Mouse (Mus musculus) left cerebral cortex, postnatal 10 days (tissue): ENCODE measurements around the gene Antxr2. TPM values are rescaled to one million over a fixed set of nuclear protein-coding genes. Genes with fewer than 3 reads are reported as not detected.

Source experiments
- DNase-seq, 2 experiments: peaks; one replicate each; pipeline ENCODE4 v3.0.0; 2021 to 2022; ENCODE audit warnings: low spot score in 2 of 2, mixed read lengths in 1 of 2; ENCODE audit errors: extremely low spot score in 1 of 2
- intact Hi-C: fragments of 180-260 bp; cut with DNase I; formaldehyde crosslinking; loops from one replicate; pipeline ENCODE4 v1.15.1; 2025
- total RNA-seq, 2 experiments: library from RNA; stranded (reverse); gene quantifications; 2 replicates each; pipeline ENCODE4 v1.2.3; 2021

Antxr2 gene
- total RNA-seq, 2 experiments from 2014 or later = 2.7 to 3.2 TPM

DNA sequence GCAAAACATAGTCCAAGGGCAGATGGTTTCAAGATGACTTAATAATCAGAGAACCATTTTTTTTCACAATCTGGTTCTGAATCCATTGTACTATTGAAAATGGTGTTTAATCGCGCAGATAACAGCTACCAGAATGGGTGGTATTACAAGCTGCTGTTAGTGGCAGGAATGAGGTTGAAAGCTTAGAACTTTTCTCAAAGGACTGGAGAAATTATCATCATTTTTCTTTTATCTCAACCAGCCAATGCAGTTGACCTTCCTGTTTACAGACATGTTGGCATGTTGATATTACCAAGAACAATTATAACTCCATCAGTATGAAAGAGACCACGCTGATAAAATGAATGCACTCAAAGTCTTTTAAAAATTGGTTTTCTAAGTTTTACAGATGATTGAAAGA lies 163.9 kb downstream of the Antxr2 start:
- no peak for DNase-seq
- intact Hi-C loops = no loop called here

DNA sequence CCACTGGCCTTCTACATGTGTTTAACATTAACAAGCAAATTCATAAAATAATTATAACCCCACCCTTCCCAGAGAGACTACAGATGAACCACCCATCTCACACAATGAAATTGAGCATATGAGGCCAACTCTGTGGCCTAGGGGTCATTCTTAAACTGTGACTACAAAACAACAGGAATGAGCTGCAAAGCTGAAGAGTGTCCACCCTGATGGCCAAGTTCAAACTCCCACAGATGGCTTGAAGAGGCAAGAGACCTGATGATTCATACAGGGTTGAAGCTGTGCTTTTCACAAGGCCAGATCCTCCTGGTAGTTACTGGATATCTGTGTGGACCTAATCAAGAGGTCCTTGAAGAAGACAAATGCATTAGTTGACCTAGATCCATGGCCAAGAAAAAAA lies 173.7 kb downstream of the Antxr2 start:
- no peak for DNase-seq
- intact Hi-C loops = no loop called here

- peak in 1 of 2 experiments; percentile 23 for DNase-seq
- intact Hi-C loops = no loop called here
These were observed 178.7 kb downstream of the Antxr2 start for GRCm38 (mm10) chr5:97851981-97852748.

DNA sequence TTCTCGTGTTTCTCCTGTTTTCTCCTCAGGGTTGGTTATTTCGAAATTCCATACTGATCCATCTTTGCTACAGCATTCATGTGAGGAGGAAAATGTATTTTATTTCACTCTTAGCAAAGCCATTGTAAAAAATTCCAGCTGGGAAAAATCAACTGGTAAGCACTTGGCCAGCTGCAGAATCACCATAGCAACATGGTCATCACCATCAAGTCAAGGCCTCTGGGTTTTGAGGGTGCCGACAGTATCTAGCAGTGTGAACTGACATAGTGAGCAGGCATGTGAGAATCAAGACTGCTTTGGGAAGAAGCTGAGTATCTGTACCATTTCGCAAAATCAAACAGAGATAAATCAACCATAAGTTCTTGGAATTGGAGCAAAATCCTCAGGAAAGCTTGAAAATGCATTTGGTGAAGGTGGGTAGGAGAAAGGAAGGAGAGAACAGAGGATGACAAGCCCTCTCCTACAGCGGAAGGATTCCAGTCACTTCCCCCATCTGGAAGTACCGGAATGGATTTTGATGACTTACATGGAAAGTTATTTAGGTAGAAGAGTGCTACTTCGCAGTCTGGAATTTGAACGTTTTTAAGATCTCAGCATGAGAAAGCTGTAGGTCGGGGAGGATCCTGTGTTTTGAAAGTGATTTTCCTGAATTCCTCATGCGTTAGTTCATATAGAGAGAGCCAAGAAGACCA lies 183.5 kb downstream of the Antxr2 start:
- no peak for DNase-seq
- intact Hi-C loops = no loop called here

DNA sequence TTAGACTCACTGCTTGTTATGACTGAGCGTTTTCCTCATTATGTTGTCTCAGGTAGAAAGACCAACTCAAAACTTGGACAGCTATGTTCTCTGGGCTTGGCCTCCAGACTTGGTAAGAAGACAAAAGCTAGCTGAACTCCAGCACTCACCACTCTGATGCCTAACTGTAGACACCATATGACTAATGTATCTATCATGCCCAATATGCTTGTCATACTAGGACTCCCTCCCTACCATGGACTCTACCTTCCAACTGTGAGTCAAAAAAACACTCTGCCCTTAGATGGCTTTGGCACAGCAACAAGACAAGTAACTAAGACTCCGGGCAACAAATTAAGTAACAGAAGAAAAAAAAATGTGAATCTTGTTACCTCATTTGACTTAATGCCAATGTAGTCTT lies 184.3 kb downstream of the Antxr2 start:
- no peak for DNase-seq
- intact Hi-C loops = no loop called here

GRCm38 (mm10) chr5:97842016-97842415 lies 188.8 kb downstream of the Antxr2 start:
- DNase-seq = no peak
- intact Hi-C loops = no loop called here

DNA sequence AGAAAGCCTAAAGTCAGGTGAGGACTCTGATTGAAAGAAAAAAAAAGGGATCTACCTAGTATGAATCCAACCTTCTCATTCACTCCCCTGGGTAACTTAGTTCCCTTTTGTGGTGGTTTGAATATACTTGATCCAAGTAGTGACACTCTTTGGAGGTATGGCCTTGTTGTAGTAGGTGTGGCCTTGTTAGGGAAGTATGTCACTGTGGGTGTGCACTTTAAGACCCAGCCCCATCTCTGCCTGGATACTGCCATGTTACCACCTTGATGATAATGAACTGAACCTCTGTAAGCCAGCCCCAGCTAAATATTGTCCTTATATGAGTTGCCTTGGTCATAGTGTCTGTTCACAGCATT lies 190.9 kb downstream of the Antxr2 start:
- intact Hi-C loops = no loop called here
- no peak for DNase-seq

GRCm38 (mm10) chr5:97839271-97839923 lies 191.4 kb downstream of the Antxr2 start:
- DNase-seq = no peak
- intact Hi-C loops = no loop called here

DNA sequence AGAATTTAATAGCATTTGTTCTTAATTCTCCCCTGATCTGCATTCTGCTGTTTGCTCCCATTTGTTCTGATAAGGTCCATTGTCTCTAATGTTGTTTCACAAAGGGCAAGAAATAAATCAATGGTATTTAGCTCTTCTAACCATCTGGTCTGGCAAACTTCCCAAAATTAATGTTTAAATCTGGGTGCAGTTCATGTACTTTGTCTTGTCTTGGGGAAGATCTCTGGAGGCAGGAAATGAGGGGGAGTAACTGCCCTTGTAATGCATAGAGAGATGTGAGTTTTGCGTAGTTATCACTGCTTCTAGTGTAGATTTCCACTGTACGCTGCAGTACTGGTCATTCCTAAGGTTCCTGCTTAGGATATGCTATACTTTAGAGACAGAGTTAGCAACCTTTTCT lies 193.5 kb downstream of the Antxr2 start:
- no peak for DNase-seq
- intact Hi-C loops = no loop called here

GRCm38 (mm10) chr5:97835418-97835817 lies 195.4 kb downstream of the Antxr2 start:
- no peak for DNase-seq
- intact Hi-C loops = no loop called here

DNA sequence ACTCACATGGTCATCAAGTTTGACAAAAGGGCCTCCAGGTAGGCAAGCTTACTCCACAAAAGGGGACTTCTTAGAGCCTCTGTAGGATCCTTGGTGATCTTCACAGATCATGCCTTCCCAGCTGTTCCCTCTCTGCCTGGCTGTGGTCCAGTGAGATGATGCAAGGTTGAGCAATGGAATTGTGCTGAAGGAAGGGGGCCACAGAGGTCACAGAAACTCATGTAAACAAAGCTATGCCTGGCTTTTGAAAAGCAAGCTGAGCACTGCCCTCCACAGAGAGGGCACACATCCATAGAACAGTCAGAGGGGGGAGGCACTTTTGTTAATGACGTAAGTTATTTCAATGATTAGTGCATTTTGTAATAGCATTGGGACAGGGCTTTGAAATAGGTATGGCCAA lies 196.1 kb downstream of the Antxr2 start:
- DNase-seq = peak in 1 of 2 experiments; percentile 25
- intact Hi-C loops = no loop called here

Other genes with a start within 250 kb of the Antxr2 start
- 10 to 100 TPM; 44.9 to 53.3 TPM for gene Prdm8, start 136.2 kb upstream of the Antxr2 start, total RNA-seq
- gene Fgf5, start 223.1 kb upstream of the Antxr2 start, total RNA-seq = 1 to 10 TPM; 2.2 to 2.8 TPM